Mouse (Mus musculus) urinary bladder, postnatal 10 days (tissue): ENCODE data around the gene Oosp2.

Source experiments
- DNase-seq: peaks from one replicate; pipeline ENCODE4 v3.0.0; 2022; ENCODE audit warnings: low spot score

Oosp2 gene

DNA sequence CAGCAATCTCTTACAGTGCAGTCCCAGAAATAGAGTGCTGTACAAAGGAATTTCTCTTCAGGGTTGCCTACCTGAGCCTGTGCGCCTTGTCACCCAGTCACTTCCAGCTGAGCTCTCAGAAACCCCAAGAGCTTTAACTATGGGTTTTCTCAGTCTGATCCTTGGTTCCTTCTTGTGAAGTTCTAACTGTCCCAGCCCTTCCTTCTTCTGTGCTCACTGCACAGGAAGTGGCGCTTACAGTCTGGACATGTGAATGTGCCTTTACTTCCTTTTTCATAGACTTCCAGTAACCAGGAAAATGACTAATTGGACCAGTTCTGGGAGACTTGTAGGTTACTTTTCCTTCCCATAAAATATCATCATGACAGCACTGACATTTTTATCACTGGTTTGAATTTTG, 55.8 kb downstream of the Oosp2 start, which contains the start of gene Ms4a6d:
TSS of gene Ms4a6d (minus strand) at position 247 of the 400 bp plus-strand sequence.
- no peak for DNase-seq

DNA sequence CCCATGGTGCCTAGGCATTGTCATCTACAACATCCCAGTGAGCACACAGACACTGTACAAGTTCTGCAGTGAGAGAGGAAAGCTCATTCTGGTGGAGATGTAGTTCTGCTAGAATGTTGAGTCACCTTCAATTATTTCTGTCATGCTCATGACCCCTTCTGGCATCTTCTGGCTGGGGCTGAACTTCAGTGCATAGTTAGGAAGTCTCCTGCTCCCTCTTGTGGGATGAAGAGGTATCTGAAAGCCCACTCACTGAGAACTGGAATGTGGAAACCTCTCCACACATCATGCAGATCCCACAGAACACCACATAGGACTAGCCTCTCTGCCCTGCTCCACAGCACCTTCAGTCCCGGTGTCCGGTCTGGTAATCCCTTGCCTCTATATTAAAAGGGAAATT, 58.3 kb downstream of the Oosp2 start:
- DNase-seq = no peak

DNA sequence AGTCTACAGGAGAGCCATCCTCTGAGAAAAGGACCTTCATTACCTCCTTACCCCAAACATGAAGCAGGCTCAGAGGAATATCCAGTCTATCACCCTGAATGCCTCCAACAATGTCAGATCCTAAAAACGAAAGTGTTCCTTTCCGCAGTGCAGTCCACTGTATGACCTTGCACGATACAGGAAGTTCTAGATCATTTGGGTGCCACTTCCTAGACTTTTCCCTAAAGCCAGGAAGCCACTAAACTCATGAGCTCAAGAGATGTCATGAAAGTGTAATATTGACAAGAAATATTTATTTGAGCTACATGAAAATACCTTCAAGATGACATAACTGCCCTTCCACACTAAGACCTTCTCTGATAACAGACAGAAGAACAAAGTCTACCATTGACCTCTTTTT, 59.0 kb downstream of the Oosp2 start:
- DNase-seq = no peak
